Mouse (Mus musculus) midbrain, postnatal 0 days (tissue): ENCODE measurements around the gene Tespa1. TPM values are rescaled to one million over a fixed set of nuclear protein-coding genes. Genes with fewer than 3 reads are reported as not detected.
"Not testable (repeated sequence)": the region's sequence is repeated elsewhere in the genome, so short reads cannot be mapped to it uniquely, and the experiment has no call there.

ENCODE experiments used
- ATAC-seq: fragments of 200-750 bp; cut with Nextera tagmentation; 2 replicates; pipeline ENCODE4 v1.8.0; 2017; ENCODE audit warnings: moderate number of reproducible peaks, mild to moderate bottlenecking, moderate TSS enrichment, moderate library complexity; ENCODE audit not compliant: low FRiP score
- DNase-seq: peaks from one replicate; pipeline ENCODE4 v3.0.0-alpha.2; 2015; ENCODE audit warnings: low spot score
- H3K27ac ChIP-seq: fragments of 300-500 bp; sonication (generic); 2 replicates; pipeline ENCODE4 v1.5.1; 2014; ENCODE audit warnings: low read depth, mild to moderate bottlenecking, low read length, mixed read lengths
- H3K27me3 ChIP-seq: fragments of 300-500 bp; sonication (generic); 2 replicates; pipeline ENCODE4 v1.6.1; 2014; ENCODE audit warnings: low read length, control low read depth, mixed read lengths; ENCODE audit not compliant: insufficient read depth
- H3K36me3 ChIP-seq: fragments of 300-500 bp; sonication (generic); 2 replicates; pipeline ENCODE4 v1.6.1; 2014; ENCODE audit warnings: low read length, control low read depth, mixed read lengths; ENCODE audit not compliant: insufficient read depth
- H3K4me1 ChIP-seq: fragments of 300-500 bp; sonication (generic); 2 replicates; pipeline ENCODE4 v1.6.1; 2014; ENCODE audit warnings: mild to moderate bottlenecking, control low read depth, antibody characterized with exemption, low read length, mixed read lengths; ENCODE audit not compliant: insufficient read depth
- H3K4me2 ChIP-seq: fragments of 300-500 bp; sonication (generic); 2 replicates; pipeline ENCODE4 v1.6.1; 2014; ENCODE audit warnings: low read depth, mild to moderate bottlenecking, low read length, mixed read lengths; ENCODE audit not compliant: poor library complexity, severe bottlenecking
- H3K4me3 ChIP-seq: fragments of 300-500 bp; sonication (generic); 2 replicates; pipeline ENCODE4 v1.5.1; 2014; ENCODE audit warnings: low read depth, mild to moderate bottlenecking, low read length, moderate library complexity
- H3K9ac ChIP-seq: fragments of 300-500 bp; sonication (generic); replicated peaks from 2 replicates; pipeline ENCODE4 v1.6.1; 2014; ENCODE audit warnings: mild to moderate bottlenecking, low read length, moderate library complexity, mixed read lengths; ENCODE audit not compliant: poor library complexity, severe bottlenecking
- H3K9me3 ChIP-seq: fragments of 300-500 bp; sonication (generic); 2 replicates; pipeline ENCODE4 v1.6.1; 2016; ENCODE audit warnings: low read length, control low read depth
- CTCF ChIP-seq: IDR thresholded peaks from 2 replicates; pipeline ENCODE4 v1.5.1; 2016; ENCODE audit warnings: antibody characterized with exemption, mild to moderate bottlenecking
- WGBS: fragments of 180-500 bp; shearing (Covaris S2); extraction: QIAGEN DNeasy Blood & Tissue Kit; methylation state at CpG from one replicate; pipeline ENCODE4 v1.1.7; 2014; 5-methylcytosine and 5-hydroxymethylcytosine counted together
- polyA plus RNA-seq: library from polyadenylated mRNA; unstranded; fragments of >200 nt; fragmentation: Nextera tagmentation; extraction: Ambion mirVana; gene quantifications from 2 replicates; pipeline ENCODE4 v1.2.1, GENCODE M21; 2015
- total RNA-seq: library from RNA; depleted of rRNA; stranded (reverse); fragments of >200 nt; gene quantifications from 2 replicates; pipeline ENCODE4 v1.2.3, GENCODE M21; 2014

Gene Tespa1
- total and polyA plus RNA-seq, 2 experiments from 2014 or later = not detected

GRCm38 (mm10) chr10:130330711-130331110 lies 8.0 kb downstream of the Tespa1 start:
- Histone ChIP-seq H3K36me3 (no peaks in the 10 kb centered on the region), H3K9me3 (no peaks in the 10 kb centered on the region), H3K27me3 (no peaks in the 10 kb centered on the region), H3K4me1 (no peaks in the 10 kb centered on the region), H3K27ac (no peak overlapping the region), H3K4me2 (no peak overlapping the region), H3K9ac (no peak overlapping the region), H3K4me3 (no peak overlapping the region)
- DNase-seq (no peak), ATAC-seq (no peak)
- TF ChIP-seq CTCF = no peak
- 97% methylated on average over 1 of the region's 1 CpGs for WGBS

- no peak for TF ChIP-seq CTCF
Measured at GRCm38 (mm10) chr10:130336385-130336784, 13.7 kb downstream of the Tespa1 start.

GRCm38 (mm10) chr10:130337581-130337980 lies 14.9 kb downstream of the Tespa1 start:
- ATAC-seq = no peak
- Histone ChIP-seq H3K4me2 (no peak overlapping the region), H3K4me1 (no peaks in the 10 kb centered on the region), H3K9ac (no peak overlapping the region), H3K27ac (no peak overlapping the region), H3K36me3 (no peaks in the 10 kb centered on the region), H3K9me3 (no peaks in the 10 kb centered on the region), H3K4me3 (no peak overlapping the region), H3K27me3 (no peaks in the 10 kb centered on the region)
- no peak for TF ChIP-seq CTCF
- WGBS = 75% methylated on average over 2 of the region's 2 CpGs
- DNase-seq = no peak

More at GRCm38 (mm10) chr10:130336385-130336784, 13.7 kb downstream of the Tespa1 start:
- Histone ChIP-seq H3K9me3 (no peaks in the 10 kb centered on the region), H3K4me2 (no peak overlapping the region), H3K27me3 (no peaks in the 10 kb centered on the region), H3K4me1 (no peaks in the 10 kb centered on the region), H3K4me3 (no peak overlapping the region), H3K9ac (no peak overlapping the region), H3K27ac (no peak overlapping the region), H3K36me3 (no peaks in the 10 kb centered on the region)
- ATAC-seq (no peak), DNase-seq (no peak)
- WGBS = 82% methylated on average over 1 of the region's 1 CpGs

GRCm38 (mm10) chr10:130340050-130340449 lies 17.4 kb downstream of the Tespa1 start:
- H3K4me1 ChIP-seq, H3K9me3 ChIP-seq, H3K27ac ChIP-seq, DNase-seq, ATAC-seq, H3K27me3 ChIP-seq, H3K9ac ChIP-seq, H3K36me3 ChIP-seq, H3K4me2 ChIP-seq, H3K4me3 ChIP-seq: not testable (repeated sequence)
- 86% methylated on average over 4 of the region's 4 CpGs for WGBS

GRCm38 (mm10) chr10:130344056-130344455 lies 21.4 kb downstream of the Tespa1 start:
- no peaks in the 10 kb centered on the region for H3K4me1 ChIP-seq
- H3K4me3 ChIP-seq = no peak overlapping the region
- no peak overlapping the region for H3K27ac ChIP-seq
- H3K4me2 ChIP-seq = no peak overlapping the region
- no peaks in the 10 kb centered on the region for H3K27me3 ChIP-seq
- no peak overlapping the region for H3K9ac ChIP-seq
- TF ChIP-seq CTCF = no peak
- H3K36me3 ChIP-seq = no peaks in the 10 kb centered on the region
- H3K9me3 ChIP-seq = no peaks in the 10 kb centered on the region
- WGBS = 89% methylated on average over 1 of the region's 1 CpGs
- DNase-seq (no peak), ATAC-seq (no peak)

GRCm38 (mm10) chr10:130363438-130364164 lies 40.9 kb downstream of the Tespa1 start:
- no peaks in the 10 kb centered on the region for H3K27me3 ChIP-seq
- WGBS = 62% methylated on average over 2 of the region's 2 CpGs
- H3K9ac ChIP-seq = no peak overlapping the region
- H3K36me3 ChIP-seq = no peaks in the 10 kb centered on the region
- H3K4me2 ChIP-seq = no peak overlapping the region
- H3K9me3 ChIP-seq = no peaks in the 10 kb centered on the region
- H3K4me3 ChIP-seq = no peak overlapping the region
- ATAC-seq = peak; percentile 60; the same call in 1 of the 2 replicates
- no peaks in the 10 kb centered on the region for H3K4me1 ChIP-seq
- peak; percentile 76 for TF ChIP-seq CTCF
- H3K27ac ChIP-seq = no peak overlapping the region
- DNase-seq = peak; percentile 69
